Mouse (Mus musculus) gastrocnemius, postnatal 4 days (tissue): Measurements from ENCODE around the gene Stk31. TPM values are rescaled to one million over a fixed set of nuclear protein-coding genes. Genes with fewer than 3 reads are reported as not detected.
A peak's percentile ranks its signal among the peaks of the same experiment; 100 is the strongest.
"Not testable (repeated sequence)": the region's sequence is repeated elsewhere in the genome, so short reads cannot be mapped to it uniquely, and the experiment has no call there.

Experiments
- DNase-seq, 2 experiments: peaks; one replicate each; pipeline ENCODE4 v3.0.0; 2021 to 2022; ENCODE audit warnings: low spot score in 2 of 2, mixed read lengths in 2 of 2
- long read RNA-seq, 2 experiments: library from polyadenylated mRNA; stranded (forward); transcript quantifications; one replicate each; pipeline ENCODE4 v2.0.0; 2021
- total RNA-seq, 2 experiments: library from RNA; stranded (reverse); gene quantifications; 2 replicates each; pipeline ENCODE4 v1.2.3; 2021

Gene Stk31
- total RNA-seq, result under 1 TPM; 0.96 to 0.98 TPM
- long read RNA-seq, experiment 1, partial matches to known transcripts, result 1 of 2 reads
- long read RNA-seq, experiment 1, other reads (novel, unspliced or antisense), result 0 of 2 reads
- long read RNA-seq, experiment 2, result 0 reads

DNA sequence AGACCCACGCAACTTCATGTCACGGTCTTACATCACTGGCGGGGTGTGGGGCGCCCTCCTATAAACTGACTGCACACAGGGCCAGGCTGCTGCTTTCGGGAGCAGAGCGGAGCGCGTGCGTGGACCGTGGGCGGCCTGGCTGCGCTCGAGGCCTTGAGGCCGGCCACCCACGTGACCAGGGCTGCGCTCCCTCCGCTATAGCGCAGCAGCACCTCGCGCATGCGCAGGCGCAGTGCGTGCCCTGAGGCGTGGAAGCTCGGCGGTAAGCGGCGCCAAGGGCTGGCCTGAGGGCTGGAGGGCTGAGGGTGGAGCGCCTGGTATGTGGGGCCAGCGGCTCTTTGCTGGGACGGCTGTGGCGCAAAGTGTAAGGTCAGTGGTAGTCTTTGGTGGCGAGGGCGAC is at the start of gene Stk31:
Gene Stk31 (plus strand): TSS at position 289 of the 400 bp plus-strand sequence.
- DNase-seq, result peak in 1 of 2 experiments; percentile 35

GRCm38 (mm10) chr6:49349826-49350225 is 45.6 kb upstream of the Stk31 start:
- DNase-seq, result no peak

DNA sequence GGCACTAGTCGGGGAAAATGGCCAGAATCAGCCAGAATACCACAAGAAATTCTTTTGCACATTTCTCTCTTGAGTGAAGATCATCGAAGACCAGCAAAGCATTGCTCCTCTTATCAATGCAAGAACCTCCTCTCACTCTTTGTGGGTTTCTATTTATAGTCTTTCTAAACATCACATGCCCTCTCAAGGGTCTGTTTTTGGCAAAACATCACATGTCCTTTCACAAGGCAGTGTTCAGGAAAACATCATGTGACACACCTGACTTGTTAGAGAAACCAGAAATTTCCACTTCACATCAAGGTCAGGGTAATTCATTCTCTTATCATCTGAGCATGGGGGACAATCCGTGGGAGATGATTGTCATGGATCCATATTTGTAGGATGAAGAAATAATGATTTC is 40.8 kb upstream of the Stk31 start:
- no peak for DNase-seq

DNA sequence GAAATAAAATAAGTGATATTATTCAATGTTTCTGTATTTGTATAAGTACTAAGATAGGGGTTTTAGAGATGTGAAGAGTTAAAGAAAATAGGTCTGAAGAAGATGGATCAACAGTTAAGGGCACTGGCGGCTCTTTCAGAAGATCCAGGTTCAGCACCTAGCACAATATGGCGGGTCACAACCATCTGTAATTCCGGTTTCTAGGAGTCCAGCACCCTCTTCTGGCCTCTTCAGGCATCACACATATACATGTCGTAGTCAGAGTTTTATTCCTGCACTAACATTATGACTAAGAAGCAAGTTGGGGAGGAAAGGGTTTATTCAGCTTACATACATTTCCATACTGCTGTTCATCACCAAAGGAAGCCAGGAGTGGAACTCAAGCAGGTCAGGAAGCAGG is 40.2 kb upstream of the Stk31 start:
- DNase-seq, result no peak

DNA sequence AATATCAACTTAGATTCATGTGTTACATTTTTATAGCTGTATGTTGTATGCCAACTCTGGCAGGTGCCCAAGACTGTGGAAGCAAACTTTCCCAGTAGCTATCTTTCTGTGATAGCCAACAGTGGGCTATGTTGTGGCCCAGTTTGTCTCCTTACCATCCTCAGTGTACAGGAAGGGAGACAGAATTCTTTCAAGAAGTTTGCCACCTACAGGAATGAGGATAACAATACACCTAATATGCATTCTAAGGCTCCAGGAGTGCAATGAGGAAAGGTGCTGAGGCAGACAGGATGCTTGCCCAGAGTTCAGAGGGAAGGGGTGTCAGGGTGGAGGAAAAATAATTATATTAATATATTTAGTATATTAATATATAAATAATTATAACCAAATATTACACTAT is 35.0 kb upstream of the Stk31 start:
- DNase-seq, result no peak

- DNase-seq, result peak; percentile 55 to 81
Observed at GRCm38 (mm10) chr6:49367159-49368054, 28.0 kb upstream of the Stk31 start, which contains the start of gene Fam221a. Fam221a (plus strand) TSS chr6:49367739.

DNA sequence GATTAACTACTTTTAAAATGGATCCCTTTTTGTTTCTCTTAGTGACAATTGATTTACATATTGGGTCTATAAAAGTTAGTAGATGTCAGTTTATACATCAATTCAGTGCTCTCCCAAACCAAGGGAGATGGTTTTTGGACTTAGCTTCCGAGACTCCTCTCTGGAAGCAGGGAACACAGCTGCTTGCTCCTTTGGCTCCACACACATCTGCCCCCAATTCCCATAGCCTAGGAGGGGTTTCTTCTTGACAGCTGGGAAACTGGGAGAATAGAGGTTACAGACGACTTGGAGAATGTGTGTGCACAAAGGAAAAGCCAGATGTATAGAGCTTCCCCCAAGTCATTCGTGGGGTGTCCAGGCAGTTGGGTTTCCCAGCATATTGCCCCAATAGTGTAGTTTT is 27.2 kb upstream of the Stk31 start:
- no peak for DNase-seq

DNA sequence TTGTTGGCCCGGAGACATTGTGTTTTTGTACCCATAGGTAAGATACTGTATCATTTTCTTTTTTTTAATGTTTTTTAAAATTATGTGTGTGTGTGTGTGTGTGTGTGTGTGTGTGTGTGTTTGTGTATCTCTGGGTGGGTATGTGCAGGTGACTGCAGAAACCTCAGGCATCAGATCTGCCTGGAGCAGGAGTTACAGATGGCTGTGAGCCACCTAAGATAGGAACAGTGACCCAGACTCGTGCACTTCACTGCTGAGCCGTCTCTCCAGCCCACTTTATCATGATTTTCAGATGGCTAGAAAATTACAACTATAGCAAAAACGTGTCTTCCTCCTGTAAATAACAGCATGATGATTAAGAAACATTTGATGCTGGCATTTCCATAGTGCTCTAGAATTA is 22.7 kb upstream of the Stk31 start:
- no peak for DNase-seq

DNA sequence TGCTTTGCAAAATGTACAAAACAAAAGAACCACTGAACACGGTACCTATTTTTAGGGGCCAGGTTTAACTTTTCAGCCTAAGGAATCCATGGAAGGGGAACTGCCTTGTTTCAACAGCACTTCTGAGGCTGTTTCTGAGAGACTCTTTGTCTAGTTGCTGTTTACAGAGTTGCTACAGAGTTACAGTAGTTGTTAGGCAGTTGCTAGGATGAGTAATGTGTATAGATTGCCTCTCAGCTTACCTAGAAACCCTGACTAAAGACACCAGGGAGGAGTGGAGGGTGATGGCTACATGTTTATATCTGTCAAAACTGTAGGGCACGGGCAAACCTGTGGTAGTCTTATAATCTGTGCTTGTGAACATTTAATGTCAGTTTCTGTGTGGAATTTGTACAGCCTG is 21.5 kb upstream of the Stk31 start:
- DNase-seq, result no peak

GRCm38 (mm10) chr6:49378328-49378727 is 17.1 kb upstream of the Stk31 start:
- DNase-seq, result no peak

GRCm38 (mm10) chr6:49394276-49394675 is 1.1 kb upstream of the Stk31 start:
- DNase-seq, result no peak

GRCm38 (mm10) chr6:49397466-49397865 is 2.1 kb downstream of the Stk31 start:
- DNase-seq, result no peak

DNA sequence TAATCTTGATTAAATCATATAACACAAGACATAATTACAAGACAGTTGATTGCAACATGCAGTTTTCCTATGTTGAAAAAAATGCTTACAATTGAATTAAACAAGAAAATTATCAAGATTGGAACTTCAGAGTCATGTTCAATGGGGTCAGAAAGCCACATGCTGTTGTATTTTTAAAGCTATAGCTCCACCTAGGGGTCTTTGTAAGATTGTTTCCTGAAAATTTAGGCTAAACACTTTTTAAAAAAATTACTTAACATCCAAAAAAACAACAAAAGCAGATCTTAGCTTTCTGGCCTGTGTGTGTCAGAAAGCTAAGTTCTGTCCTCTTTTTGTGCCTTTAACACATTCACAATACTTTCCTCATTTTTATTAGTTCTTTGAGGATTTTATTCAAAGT is 3.0 kb downstream of the Stk31 start:
- DNase-seq, result no peak

DNA sequence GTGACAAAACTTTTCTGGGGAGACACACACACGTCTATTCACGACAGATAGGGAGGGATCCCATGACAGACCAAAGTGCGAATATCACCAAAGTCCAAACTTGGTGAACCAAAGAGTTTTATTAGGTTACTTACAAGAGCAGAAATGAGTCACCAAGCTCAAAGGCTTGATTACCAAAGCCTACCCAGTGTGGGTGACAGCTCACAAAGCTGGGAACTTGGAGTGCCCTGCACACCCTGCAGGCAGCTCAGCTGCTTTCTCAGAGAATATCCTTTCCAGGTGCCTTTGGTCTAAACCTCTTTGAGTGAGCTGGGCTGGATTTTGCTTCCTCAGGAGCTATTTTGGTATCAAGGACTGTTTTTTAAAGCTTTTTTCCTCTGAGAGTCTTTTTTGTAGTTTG is 15.4 kb downstream of the Stk31 start:
- no peak for DNase-seq

DNA sequence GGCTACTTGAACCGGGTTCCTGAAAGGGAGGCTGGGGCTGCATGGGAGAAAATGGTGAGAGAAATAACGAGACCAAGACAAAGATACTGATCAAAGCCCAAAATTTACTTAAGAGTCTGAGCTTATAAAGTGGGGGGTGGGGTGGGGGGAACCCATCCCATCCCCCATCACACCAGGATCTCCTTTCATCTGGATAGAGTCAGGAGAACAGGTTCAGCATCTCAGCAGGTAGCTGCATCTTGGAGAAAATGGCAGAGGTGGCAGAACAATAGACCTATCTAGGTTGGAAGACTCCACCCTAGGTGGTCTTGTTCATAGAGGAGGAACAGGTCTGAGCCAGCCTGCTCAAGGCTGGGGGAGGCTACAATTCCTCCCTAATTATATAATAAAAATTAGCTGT is 17.6 kb downstream of the Stk31 start:
- DNase-seq, result not testable (repeated sequence)

GRCm38 (mm10) chr6:49415971-49416370 is 20.6 kb downstream of the Stk31 start:
- no peak for DNase-seq

DNA sequence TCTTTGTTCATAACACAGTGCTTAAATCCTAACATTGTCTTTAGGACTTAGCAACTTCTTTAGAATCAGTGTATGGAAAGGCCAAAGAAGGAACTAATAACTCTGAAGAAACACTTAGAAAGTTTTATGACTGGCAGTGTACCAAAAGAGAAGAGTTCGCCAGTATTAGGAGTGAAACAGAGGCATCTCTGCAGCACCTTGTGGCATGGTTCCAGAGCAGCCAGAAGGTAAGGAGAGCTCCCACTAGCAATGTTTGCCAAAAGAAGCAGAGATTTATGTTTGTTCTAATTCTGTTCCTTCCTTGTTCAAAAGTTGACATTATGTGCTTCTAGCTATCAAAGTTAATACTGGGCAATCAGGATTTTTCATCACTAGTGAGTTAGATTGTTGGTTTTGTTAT is 41.9 kb downstream of the Stk31 start:
- no peak for DNase-seq

- DNase-seq, result no peak
Observed at GRCm38 (mm10) chr6:49458112-49458511, 62.7 kb downstream of the Stk31 start.

DNA sequence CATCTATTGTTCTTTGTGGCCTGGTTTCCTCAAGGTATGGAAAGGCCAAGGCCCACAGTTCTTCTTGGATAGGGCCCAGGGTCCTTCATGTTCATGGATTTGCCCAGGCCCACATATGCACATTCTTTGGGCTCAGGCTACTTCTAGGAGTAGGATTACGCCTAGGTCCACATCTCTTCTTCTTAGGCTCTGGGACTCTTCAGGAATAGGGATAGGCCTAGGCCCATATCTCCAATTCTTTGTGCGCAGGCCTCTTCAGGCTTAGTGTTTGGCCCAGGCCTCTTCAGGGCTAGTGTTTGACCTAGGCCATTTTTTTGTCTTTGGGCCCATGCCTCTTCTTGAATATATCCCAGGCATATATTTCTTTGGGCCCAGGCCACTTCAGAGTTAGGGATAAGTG is 87.8 kb downstream of the Stk31 start:
- no peak for DNase-seq

DNA sequence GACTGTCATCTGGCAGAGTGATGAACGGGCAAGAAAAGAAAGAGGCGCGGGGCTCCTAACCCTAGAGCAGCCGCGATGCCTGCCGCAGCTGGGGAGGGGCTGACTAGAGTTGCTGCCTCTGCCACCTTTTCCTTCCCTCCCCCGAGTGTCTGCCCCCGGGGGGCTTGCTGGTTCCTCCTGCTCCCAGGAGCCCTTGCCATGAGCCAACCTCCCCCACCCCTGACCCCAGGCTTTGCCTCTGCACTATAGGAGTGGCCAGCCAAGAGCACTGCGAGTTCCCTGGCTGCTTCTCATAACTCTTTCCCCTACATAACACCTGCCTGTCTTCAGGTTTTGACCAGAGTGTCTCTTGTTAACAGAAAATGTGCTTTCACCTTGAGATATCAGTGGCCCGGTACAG is 96.1 kb downstream of the Stk31 start:
- DNase-seq, result no peak

- DNase-seq, result peak; percentile 37 to 71
Observed at GRCm38 (mm10) chr6:49519053-49519452, 123.6 kb downstream of the Stk31 start.
